Mouse (Mus musculus) limb, embryonic 11.5 days (tissue): ENCODE measurements around the gene Hist1h2br. TPM values are rescaled to one million over a fixed set of nuclear protein-coding genes. Genes with fewer than 3 reads are reported as not detected.
"Not testable (repeated sequence)": the region's sequence is repeated elsewhere in the genome, so short reads cannot be mapped to it uniquely, and the experiment has no call there.

Experiments used
- ATAC-seq: fragments of 200-750 bp; cut with Nextera tagmentation; 2 replicates; pipeline ENCODE4 v1.8.0; 2017; ENCODE audit warnings: low read depth; ENCODE audit not compliant: insufficient number of reproducible peaks, low FRiP score, low TSS enrichment
- DNase-seq: peaks from one replicate; pipeline ENCODE4 v3.0.0-alpha.2; 2015; ENCODE audit warnings: low spot score
- H3K27ac ChIP-seq: fragments of 300-500 bp; sonication (generic); replicated peaks from 2 replicates; pipeline ENCODE4 v1.5.1; 2014; ENCODE audit warnings: low read depth, mild to moderate bottlenecking, low read length
- H3K27me3 ChIP-seq: fragments of 300-500 bp; sonication (generic); 2 replicates; pipeline ENCODE4 v1.6.1; 2014; ENCODE audit warnings: mild to moderate bottlenecking, low read length, mixed read lengths; ENCODE audit not compliant: control insufficient read depth, insufficient read depth
- H3K36me3 ChIP-seq: fragments of 300-500 bp; sonication (generic); 2 replicates; pipeline ENCODE4 v1.6.1; 2014; ENCODE audit warnings: mild to moderate bottlenecking, low read length, moderate library complexity, mixed read lengths; ENCODE audit not compliant: control insufficient read depth, insufficient read depth
- H3K4me1 ChIP-seq: fragments of 300-500 bp; sonication (generic); 2 replicates; pipeline ENCODE4 v1.6.1; 2014; ENCODE audit warnings: low read length, mixed read lengths; ENCODE audit not compliant: control insufficient read depth, insufficient read depth
- H3K4me2 ChIP-seq: fragments of 300-500 bp; sonication (generic); 2 replicates; pipeline ENCODE4 v1.6.1; 2014; ENCODE audit warnings: low read depth, mild to moderate bottlenecking, moderate library complexity; ENCODE audit not compliant: severe bottlenecking
- H3K4me3 ChIP-seq: fragments of 300-500 bp; sonication (generic); 2 replicates; pipeline ENCODE4 v1.5.1; 2014; ENCODE audit warnings: low read depth, low read length
- H3K9ac ChIP-seq: fragments of 300-500 bp; sonication (generic); 2 replicates; pipeline ENCODE4 v1.6.1; 2014; ENCODE audit warnings: mild to moderate bottlenecking, low read length
- H3K9me3 ChIP-seq: fragments of 300-500 bp; sonication (generic); 2 replicates; pipeline ENCODE4 v1.6.1; 2016; ENCODE audit warnings: low read length; ENCODE audit not compliant: control insufficient read depth
- WGBS: fragments of 180-500 bp; shearing (Covaris S2); extraction: QIAGEN DNeasy Blood & Tissue Kit; methylation state at CpG from one replicate; pipeline ENCODE4 v1.1.7; 2014; 5-methylcytosine and 5-hydroxymethylcytosine counted together
- polyA plus RNA-seq: library from polyadenylated mRNA; unstranded; fragments of >200 nt; fragmentation: Nextera tagmentation; extraction: Ambion mirVana; gene quantifications from 2 replicates; pipeline ENCODE4 v1.2.1, GENCODE M21; 2014

Hist1h2br gene
- polyA plus RNA-seq, 1 experiment from 2014 or later = 24.2 TPM

DNA sequence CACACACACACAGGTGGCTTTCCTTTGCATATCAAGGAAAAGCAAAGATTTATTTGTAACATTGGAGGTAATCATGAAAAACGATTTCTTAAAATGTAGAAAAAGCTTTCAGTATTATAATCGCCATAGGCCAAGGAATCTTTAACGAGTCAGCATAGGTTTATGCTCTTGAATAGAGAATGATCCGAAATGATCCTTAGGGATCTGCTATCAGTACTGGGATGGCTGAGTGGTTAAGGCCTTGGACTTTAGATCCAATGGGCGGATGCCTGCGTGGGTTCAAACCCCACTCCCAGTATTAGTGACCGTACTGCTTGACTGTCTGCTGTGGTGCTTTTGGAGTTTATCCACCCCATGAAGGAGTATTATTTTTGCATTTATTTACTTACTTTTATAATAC is 38.0 kb upstream of the Hist1h2br start:
- Histone ChIP-seq H3K36me3 (no peaks in the 10 kb centered on the region), H3K9me3 (no peaks in the 10 kb centered on the region), H3K27ac (no peak overlapping the region), H3K4me1 (no peaks in the 10 kb centered on the region), H3K4me2 (no peak overlapping the region), H3K27me3 (no peaks in the 10 kb centered on the region), H3K9ac (no peak overlapping the region), H3K4me3 (no peak overlapping the region)
- 91% methylated on average over 7 of the region's 7 CpGs for WGBS
- DNase-seq (no peak), ATAC-seq (no peak)

DNA sequence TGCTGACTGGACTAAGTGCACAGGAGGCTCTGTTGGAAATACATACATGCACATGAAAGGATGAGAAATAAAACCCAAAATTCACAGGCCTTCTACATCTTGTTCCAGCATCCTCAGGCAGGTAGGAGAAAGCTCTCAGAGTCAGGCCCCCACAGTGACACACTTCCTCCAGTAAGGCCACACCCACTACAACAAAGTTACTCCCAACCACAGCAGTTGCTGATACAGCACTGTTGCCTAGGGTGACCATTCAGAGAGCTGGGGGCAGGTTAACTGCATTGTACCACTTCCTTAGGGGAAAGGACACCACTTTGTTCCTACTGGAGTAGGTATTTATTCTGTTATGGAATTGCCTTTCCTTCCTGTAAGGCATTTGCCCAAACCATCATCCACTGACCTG is 36.4 kb upstream of the Hist1h2br start:
- H3K4me3 ChIP-seq, H3K4me2 ChIP-seq, H3K36me3 ChIP-seq, H3K9ac ChIP-seq, H3K27ac ChIP-seq, DNase-seq, H3K27me3 ChIP-seq, H3K4me1 ChIP-seq, ATAC-seq, H3K9me3 ChIP-seq: not testable (repeated sequence)

DNA sequence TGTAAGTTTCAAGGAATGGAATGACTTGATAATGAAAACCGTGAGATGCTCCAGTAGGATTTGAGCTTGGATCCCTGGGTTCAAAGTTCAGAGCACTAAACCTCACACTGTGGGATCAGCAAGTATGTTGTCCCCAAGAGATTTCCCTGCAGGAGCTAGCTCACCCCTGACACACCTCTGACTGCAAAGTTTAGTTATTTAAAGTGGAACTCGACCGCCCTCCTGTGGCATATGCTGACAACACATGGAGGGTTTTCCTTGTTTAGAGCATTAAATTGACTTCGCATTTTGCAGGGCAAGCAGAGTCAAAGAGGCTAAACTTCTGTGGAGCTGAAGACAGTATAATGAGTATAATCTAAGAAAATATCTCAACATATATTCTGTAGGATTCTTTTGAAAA is 30.5 kb upstream of the Hist1h2br start:
- not testable (repeated sequence) for H3K9me3 ChIP-seq, H3K4me2 ChIP-seq, H3K4me1 ChIP-seq, DNase-seq, H3K36me3 ChIP-seq, H3K27me3 ChIP-seq, H3K9ac ChIP-seq, H3K4me3 ChIP-seq, H3K27ac ChIP-seq
- ATAC-seq = peak; percentile 78; the same call in 1 of the 2 replicates
- no CpG with 5 or more reads among the region's 4 CpGs for WGBS

DNA sequence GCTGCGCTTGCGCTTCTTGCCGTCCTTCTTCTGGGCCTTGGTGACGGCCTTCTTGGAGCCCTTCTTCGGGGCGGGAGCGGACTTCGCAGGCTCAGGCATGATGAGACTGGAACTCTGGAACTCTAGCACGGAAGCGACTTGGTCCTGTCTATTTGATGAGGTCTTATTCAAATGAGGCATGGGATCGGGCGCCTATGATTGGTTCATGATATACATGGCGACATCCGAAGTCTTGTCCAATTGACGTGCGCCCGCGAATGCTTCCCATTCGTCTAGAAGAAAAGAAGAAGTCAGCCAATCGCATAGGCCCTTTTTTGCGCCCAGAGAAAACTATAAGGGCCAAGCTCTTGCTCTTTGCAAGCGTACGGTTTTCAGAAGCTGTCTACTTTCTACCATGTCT is 23.5 kb upstream of the Hist1h2br start, which contains the start of the genes Hist1h2bq and Hist1h2ao:
Gene Hist1h2bq (minus strand): TSS at position 125 of the 400 bp plus-strand sequence.
Gene Hist1h2ao (plus strand): TSS at position 393 of the 400 bp plus-strand sequence.
- H3K4me1 ChIP-seq, H3K4me2 ChIP-seq, H3K4me3 ChIP-seq, H3K9ac ChIP-seq, DNase-seq, H3K27me3 ChIP-seq, H3K27ac ChIP-seq, H3K36me3 ChIP-seq, H3K9me3 ChIP-seq: not testable (repeated sequence)
- peak; percentile 96 for ATAC-seq
- WGBS = no CpG with 5 or more reads among the region's 23 CpGs

DNA sequence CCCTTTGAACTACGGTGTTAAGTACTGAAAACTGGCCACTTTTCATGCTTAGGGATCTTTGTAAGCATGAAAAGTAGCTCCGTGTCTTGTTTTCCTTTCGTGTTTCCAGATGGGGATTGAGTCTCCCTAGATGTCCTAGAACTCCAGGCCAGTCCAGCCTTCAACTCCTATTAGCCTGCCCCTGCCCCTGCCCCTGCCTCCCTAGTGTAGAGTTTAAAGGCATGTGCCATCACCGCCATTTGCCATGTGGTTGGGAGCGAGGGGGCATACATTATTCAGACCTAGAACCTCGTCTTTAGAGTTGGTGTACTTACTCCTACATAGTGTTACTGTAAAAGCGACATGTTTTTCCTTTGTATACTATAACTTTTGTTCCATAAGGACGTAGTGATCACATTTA is 22.5 kb upstream of the Hist1h2br start:
- H3K4me1 ChIP-seq, H3K9me3 ChIP-seq, H3K4me2 ChIP-seq, H3K36me3 ChIP-seq, H3K27me3 ChIP-seq, H3K27ac ChIP-seq, DNase-seq, H3K9ac ChIP-seq, H3K4me3 ChIP-seq: not testable (repeated sequence)
- WGBS = no CpG with 5 or more reads among the region's 8 CpGs
- ATAC-seq = peak; percentile 42

DNA sequence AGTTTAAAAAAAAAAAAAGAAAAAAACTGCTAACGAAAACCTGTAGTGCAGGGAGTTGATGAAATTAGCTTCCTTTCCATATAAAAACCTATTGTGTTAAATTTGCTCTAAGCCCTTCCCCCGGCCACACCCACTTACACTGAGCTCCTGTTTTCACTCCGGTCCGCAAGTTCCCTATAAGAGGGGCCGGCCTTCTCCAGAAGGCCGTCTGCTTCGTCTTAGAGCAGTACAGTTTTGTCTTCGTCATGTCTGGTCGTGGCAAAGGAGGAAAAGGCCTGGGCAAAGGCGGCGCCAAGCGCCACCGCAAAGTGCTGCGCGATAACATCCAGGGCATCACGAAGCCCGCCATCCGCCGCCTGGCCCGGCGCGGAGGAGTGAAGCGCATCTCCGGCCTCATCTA is 22.0 kb upstream of the Hist1h2br start, which contains the start of gene Hist1h4m:
Gene Hist1h4m (plus strand): TSS at position 208 of the 400 bp plus-strand sequence.
- H3K4me3 ChIP-seq, H3K4me1 ChIP-seq, H3K27ac ChIP-seq, H3K27me3 ChIP-seq, H3K36me3 ChIP-seq, H3K9ac ChIP-seq, DNase-seq, H3K9me3 ChIP-seq: not testable (repeated sequence)
- ATAC-seq = peak; percentile 48; the same call in 1 of the 2 replicates
- peak within 1 kb of the TSS; percentile 27 for H3K4me2 ChIP-seq
- WGBS = no CpG with 5 or more reads among the region's 24 CpGs

DNA sequence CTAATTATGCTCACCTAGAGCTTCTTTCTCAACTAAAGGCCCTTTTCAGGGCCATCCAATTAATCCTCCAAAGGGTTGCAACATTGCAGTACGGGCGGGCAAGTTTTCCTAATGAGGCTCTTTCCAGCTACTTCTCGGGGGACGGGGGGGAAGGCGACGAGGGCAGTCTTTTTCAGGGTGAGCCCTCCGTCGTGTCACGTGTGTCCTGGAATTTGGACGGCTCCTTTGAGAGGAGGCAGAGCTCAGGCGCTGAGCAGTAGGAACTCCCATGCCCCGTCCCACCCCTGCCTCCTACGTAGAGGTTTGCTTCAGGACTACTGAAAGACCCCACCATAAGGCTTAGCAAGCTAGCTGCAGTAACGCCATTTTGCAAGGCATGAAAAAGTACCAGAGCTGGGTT is 21.5 kb upstream of the Hist1h2br start:
- ATAC-seq = peak; percentile 67

DNA sequence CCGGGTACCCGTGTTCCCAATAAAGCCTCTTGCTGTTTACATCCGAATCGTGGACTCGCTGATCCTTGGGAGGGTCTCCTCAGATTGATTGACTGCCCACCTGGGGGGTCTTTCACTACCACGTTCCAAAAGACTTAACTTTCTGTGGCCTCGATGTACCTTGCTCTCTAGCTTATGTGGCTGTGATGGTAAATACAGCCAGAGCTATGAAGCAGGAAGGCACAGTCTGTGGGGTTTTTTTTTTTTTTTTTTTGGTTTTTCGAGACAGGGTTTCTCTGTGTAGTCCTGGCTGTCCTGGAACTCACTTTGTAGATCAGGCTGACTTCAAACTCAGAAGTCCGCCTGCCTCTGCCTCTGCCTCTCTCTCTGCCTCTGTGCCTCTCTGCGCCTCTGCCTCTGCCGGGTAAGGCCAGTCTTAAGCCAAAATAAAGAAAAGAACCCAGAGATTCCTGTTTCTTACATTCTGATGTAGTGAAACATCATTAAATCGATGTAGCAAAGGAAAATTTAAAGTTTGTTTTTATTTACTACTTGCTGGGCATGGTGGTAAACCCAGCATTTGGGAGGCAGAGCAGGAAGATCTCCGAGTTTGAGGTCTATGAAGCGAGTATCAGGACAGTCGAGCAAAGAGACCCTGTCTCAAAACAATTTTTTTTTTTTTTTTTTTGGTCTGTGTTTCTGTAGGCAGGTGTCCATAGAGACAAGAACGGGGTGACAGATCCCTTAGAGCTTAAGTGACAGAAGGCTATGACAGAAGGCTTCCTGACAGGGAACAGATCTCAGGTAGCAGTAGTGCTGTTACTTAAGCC is 13.3 kb upstream of the Hist1h2br start:
- not testable (repeated sequence) for H3K27ac ChIP-seq, H3K4me2 ChIP-seq, H3K9me3 ChIP-seq, H3K4me3 ChIP-seq, DNase-seq, H3K4me1 ChIP-seq, H3K36me3 ChIP-seq, H3K9ac ChIP-seq, H3K27me3 ChIP-seq, ATAC-seq
- 76% methylated on average over 6 of the region's 16 CpGs for WGBS

More for the DNA sequence above, 21.5 kb upstream of the Hist1h2br start:
- not testable (repeated sequence) for H3K4me1 ChIP-seq, DNase-seq, H3K27ac ChIP-seq, H3K4me3 ChIP-seq, H3K9me3 ChIP-seq, H3K9ac ChIP-seq, H3K36me3 ChIP-seq, H3K27me3 ChIP-seq
- 0% methylated on average over 9 of the region's 14 CpGs for WGBS
- peak overlapping the region; percentile 27 for H3K4me2 ChIP-seq
